Mouse (Mus musculus) left cerebral cortex, adult 11 months (tissue): ENCODE results near the gene Caln1.

ENCODE experiments used
- DNase-seq: peaks from one replicate; pipeline ENCODE4 v3.0.0; 2022; ENCODE audit warnings: low spot score

Gene Caln1

GRCm38 (mm10) chr5:130369237-130369636 is at the start of gene Caln1:
TSS of gene Caln1 (plus strand) at chr5:130369455.
- DNase-seq = no peak

- no peak for DNase-seq
These were observed 49.5 kb upstream of the Caln1 start for GRCm38 (mm10) chr5:130319783-130320182.

GRCm38 (mm10) chr5:130320485-130320884 is 48.8 kb upstream of the Caln1 start:
- no peak for DNase-seq

- no peak for DNase-seq
These were observed 43.8 kb upstream of the Caln1 start for GRCm38 (mm10) chr5:130325486-130325885.

- no peak for DNase-seq
These were observed 41.5 kb upstream of the Caln1 start for GRCm38 (mm10) chr5:130327615-130328263.

- no peak for DNase-seq
These were observed 40.9 kb upstream of the Caln1 start for GRCm38 (mm10) chr5:130328366-130328765.

GRCm38 (mm10) chr5:130329889-130330288 is 39.4 kb upstream of the Caln1 start:
- no peak for DNase-seq

GRCm38 (mm10) chr5:130330801-130331200 is 38.5 kb upstream of the Caln1 start:
- DNase-seq = no peak

- DNase-seq = no peak
These were observed 38.0 kb upstream of the Caln1 start for GRCm38 (mm10) chr5:130331206-130331605.

GRCm38 (mm10) chr5:130333566-130333965 is 35.7 kb upstream of the Caln1 start:
- no peak for DNase-seq

- no peak for DNase-seq
These were observed 35.3 kb upstream of the Caln1 start for GRCm38 (mm10) chr5:130333971-130334370.

GRCm38 (mm10) chr5:130335462-130335861 is 33.8 kb upstream of the Caln1 start:
- no peak for DNase-seq

- DNase-seq = no peak
These were observed 28.6 kb upstream of the Caln1 start for GRCm38 (mm10) chr5:130340656-130341055.

- DNase-seq = no peak
These were observed 24.3 kb upstream of the Caln1 start for GRCm38 (mm10) chr5:130344999-130345398.

GRCm38 (mm10) chr5:130345871-130346270 is 23.4 kb upstream of the Caln1 start:
- DNase-seq = no peak

GRCm38 (mm10) chr5:130355223-130355622 is 14.0 kb upstream of the Caln1 start:
- DNase-seq = no peak

- no peak for DNase-seq
These were observed 6.1 kb upstream of the Caln1 start for GRCm38 (mm10) chr5:130363111-130363510.

GRCm38 (mm10) chr5:130363773-130364172 is 5.5 kb upstream of the Caln1 start:
- DNase-seq = no peak

GRCm38 (mm10) chr5:130368236-130368635 is 1.0 kb upstream of the Caln1 start:
- no peak for DNase-seq

- DNase-seq = no peak
These were observed 6.2 kb downstream of the Caln1 start for GRCm38 (mm10) chr5:130375411-130375810.

- DNase-seq = no peak
These were observed 15.1 kb downstream of the Caln1 start, which contains the start of gene A330070K13Rik for GRCm38 (mm10) chr5:130384222-130384912. TSS of gene A330070K13Rik (minus strand) at chr5:130384631.

- DNase-seq = no peak
These were observed 17.2 kb downstream of the Caln1 start for GRCm38 (mm10) chr5:130386418-130386817.

- DNase-seq = no peak
These were observed 24.5 kb downstream of the Caln1 start for GRCm38 (mm10) chr5:130393618-130394355.
